In genomic region chr14:75346041-75346440, GRCm38 (mm10) we compare ENCODE assay signal across 16 mouse cellular contexts.
"Had no signal": no experiment of that assay in that cellular context is flagged by ENCODE, and none has a peak within 500 bp of the region (broad histone marks: within the 10 kb centered on the region; RNA-seq: fewer than 3 reads in every experiment).

No protein-coding gene starts in this region.

- ATAC-seq: midbrain, embryonic 13.5 days; midbrain, embryonic 15.5 days had no signal

- H3K9ac ChIP-seq: lung, embryonic 14.5 days; midbrain, embryonic 13.5 days; midbrain, embryonic 15.5 days; neural tube, embryonic 12.5 days had no signal

- H3K27me3 ChIP-seq: megakaryocyte, embryonic 14.5 days; midbrain, embryonic 13.5 days; midbrain, embryonic 15.5 days; neural tube, embryonic 12.5 days had no signal

- H3K4me2 ChIP-seq: lung, embryonic 14.5 days; midbrain, embryonic 11.5 days; midbrain, embryonic 13.5 days; midbrain, embryonic 15.5 days; neural tube, embryonic 12.5 days had no signal

- DNase-seq: lung, adult 18-20 months; lung, embryonic 14.5 days; lung, postnatal 10 days; lung, postnatal 36 days; right cerebral cortex, postnatal 14 days; right cerebral cortex, postnatal 4 days; spleen, adult 18-20 months; thymus, adult 18-20 months; thymus, postnatal 14 days; thymus, postnatal 36 days had no signal

- H3K4me1 ChIP-seq: midbrain, embryonic 13.5 days; midbrain, embryonic 15.5 days; neural tube, embryonic 12.5 days had no signal

- H3K9me3 ChIP-seq: megakaryocyte, embryonic 14.5 days; midbrain, embryonic 13.5 days; midbrain, embryonic 15.5 days; neural tube, embryonic 12.5 days had no signal

- H3K27ac ChIP-seq: macrophage; midbrain, embryonic 13.5 days; midbrain, embryonic 15.5 days; neural tube, embryonic 12.5 days had no signal

- H3K4me3 ChIP-seq: megakaryocyte, embryonic 14.5 days; midbrain, embryonic 13.5 days; midbrain, embryonic 15.5 days; neural tube, embryonic 12.5 days had no signal
